14 mouse cellular contexts compared by ENCODE assay signal in genomic region chr2:127000406-127001324, GRCm38 (mm10). TPM values are rescaled to one million over a fixed set of nuclear protein-coding genes. Genes with fewer than 3 reads are reported as not detected.
DNase-seq lines count a peak whose midpoint lies in the region; ATAC-seq and TF ChIP-seq lines count a peak whose summit lies in the region.
"Had no signal": no experiment of that assay in that cellular context is flagged by ENCODE, and none has a peak within 500 bp of the region (broad histone marks: within the 10 kb centered on the region; RNA-seq: fewer than 3 reads in every experiment).

No protein-coding gene starts in this region.

- H3K4me3 ChIP-seq in liver, embryonic 12.5 days, result no peak overlapping the region
- no peak overlapping the region for H3K4me3 ChIP-seq in liver, postnatal 0 days (ENCODE audit: low read depth, low read length)
- H3K4me3 ChIP-seq in stomach, embryonic 16.5 days (replicated peaks; ENCODE audit: low read length), result no peak overlapping the region
- no peak overlapping the region for H3K4me3 ChIP-seq in forebrain, embryonic 14.5 days (ENCODE audit: low read depth, low read length)

- H3K36me3 ChIP-seq in liver, embryonic 12.5 days, result no peaks in the 10 kb centered on the region
- H3K36me3 ChIP-seq in liver, postnatal 0 days (replicated peaks; ENCODE audit: insufficient read depth, low read length), result no peaks in the 10 kb centered on the region
- no peaks in the 10 kb centered on the region for H3K36me3 ChIP-seq in stomach, embryonic 16.5 days (ENCODE audit: control insufficient read depth, insufficient read depth, low read length)
- H3K36me3 ChIP-seq in forebrain, embryonic 14.5 days (ENCODE audit: control insufficient read depth, insufficient read depth, low read length), result no peaks in the 10 kb centered on the region

- no peak overlapping the region for H3K4me2 ChIP-seq in liver, embryonic 12.5 days
- H3K4me2 ChIP-seq in liver, postnatal 0 days (ENCODE audit: low read depth, low read length), result no peak overlapping the region
- no peak overlapping the region for H3K4me2 ChIP-seq in stomach, embryonic 16.5 days (ENCODE audit: low read depth, low read length)
- H3K4me2 ChIP-seq in forebrain, embryonic 14.5 days (ENCODE audit: low read length), result no peak overlapping the region

- H3K9me3 ChIP-seq in liver, embryonic 12.5 days (replicated peaks), result no peaks in the 10 kb centered on the region
- no peaks in the 10 kb centered on the region for H3K9me3 ChIP-seq in liver, postnatal 0 days (ENCODE audit: low read length)
- H3K9me3 ChIP-seq in stomach, embryonic 16.5 days (replicated peaks; ENCODE audit: control insufficient read depth, low read length), result no peaks in the 10 kb centered on the region
- H3K9me3 ChIP-seq in forebrain, embryonic 14.5 days (replicated peaks; ENCODE audit: control insufficient read depth, low read length), result no peaks in the 10 kb centered on the region

- no peaks in the 10 kb centered on the region for H3K4me1 ChIP-seq in liver, embryonic 12.5 days
- H3K4me1 ChIP-seq in liver, postnatal 0 days (ENCODE audit: insufficient read depth), result no peaks in the 10 kb centered on the region
- H3K4me1 ChIP-seq in stomach, embryonic 16.5 days (ENCODE audit: control insufficient read depth, insufficient read depth, low read length), result no peaks in the 10 kb centered on the region
- H3K4me1 ChIP-seq in forebrain, embryonic 14.5 days (ENCODE audit: control insufficient read depth, insufficient read depth, low read length), result no peaks in the 10 kb centered on the region

- intact Hi-C loops in heart, postnatal 36 days (cut with DNase I), result no loop called here

- TF ChIP-seq CTCF in liver, postnatal 0 days (IDR thresholded peaks at IDR 0.05; ENCODE audit: low read depth), result no peak

- DNase-seq in heart, adult 11 months, result peak; percentile 83
- DNase-seq in heart, postnatal 36 days, result no peak
- DNase-seq in liver, postnatal 0 days, result no peak
- peak; percentile 64 to 72 for DNase-seq in adrenal gland, postnatal 36 days
- no peak for DNase-seq in forebrain, embryonic 14.5 days (ENCODE audit: low spot score)
- DNase-seq in layer of hippocampus, postnatal 25 days (ENCODE audit: extremely low spot score in 1 of 2, low spot score in 1 of 2), result no peak
- DNase-seq: cerebellum, postnatal 25 days; kidney, adult 8-10 months; lung, adult 2 months; right cerebral cortex, adult 18-20 months; spleen, adult 18-20 months had no signal

- no peak for TF ChIP-seq EP300 in liver, postnatal 0 days (IDR thresholded peaks at IDR 0.05; ENCODE audit: low read depth)

- H3K27me3 ChIP-seq in liver, embryonic 12.5 days (replicated peaks), result no peaks in the 10 kb centered on the region
- no peaks in the 10 kb centered on the region for H3K27me3 ChIP-seq in liver, postnatal 0 days (ENCODE audit: insufficient read depth, low read length)
- no peaks in the 10 kb centered on the region for H3K27me3 ChIP-seq in stomach, embryonic 16.5 days (ENCODE audit: control insufficient read depth, insufficient read depth, low read length)
- H3K27me3 ChIP-seq in forebrain, embryonic 14.5 days (replicated peaks; ENCODE audit: control insufficient read depth, insufficient read depth, low read length), result no peaks in the 10 kb centered on the region

- peak; percentile 37; the same call in 1 of the 2 replicates for ATAC-seq in liver, embryonic 12.5 days
- no peak for ATAC-seq in liver, postnatal 0 days
- 0 out of 2 replicates have a peak, but pooled peaks have one; percentile 37 for ATAC-seq in stomach, embryonic 16.5 days (ENCODE audit: insufficient read depth, low FRiP score)
- no peak for ATAC-seq in forebrain, embryonic 14.5 days
- ATAC-seq: forebrain, embryonic 16.5 days had no signal

- WGBS in liver, embryonic 12.5 days (ENCODE audit: insufficient replicate concordance), result 58% methylated on average over 8 of the region's 8 CpGs
- 80% methylated on average over 7 of the region's 8 CpGs for WGBS in liver, postnatal 0 days (ENCODE audit: insufficient replicate concordance)
- 67% methylated on average over 8 of the region's 8 CpGs for WGBS in stomach, embryonic 16.5 days
- WGBS in forebrain, embryonic 14.5 days, result 71% methylated on average over 8 of the region's 8 CpGs

- no peak overlapping the region for H3K9ac ChIP-seq in liver, embryonic 12.5 days
- no peak overlapping the region for H3K9ac ChIP-seq in liver, postnatal 0 days (replicated peaks)
- H3K9ac ChIP-seq in stomach, embryonic 16.5 days (ENCODE audit: low read length), result no peak overlapping the region
- H3K9ac ChIP-seq in forebrain, embryonic 14.5 days (ENCODE audit: low read length), result no peak overlapping the region

- H3K27ac ChIP-seq in liver, embryonic 12.5 days, result no peak overlapping the region
- no peak overlapping the region for H3K27ac ChIP-seq in liver, postnatal 0 days (ENCODE audit: low read depth)
- no peak overlapping the region for H3K27ac ChIP-seq in stomach, embryonic 16.5 days (ENCODE audit: low read length)
- H3K27ac ChIP-seq in forebrain, embryonic 14.5 days (ENCODE audit: low read depth, low read length), result no peak overlapping the region

RNA-seq across cellular contexts. Expression of gene Ap4e1, which starts 7.9 kb away (rescaled TPM):
- 1 to 10 TPM; 6.2 to 6.4 TPM for total RNA-seq in heart, postnatal 36 days (2021)
- polyA plus RNA-seq in liver, embryonic 12.5 days (2016; fragmentation: Nextera tagmentation; extraction: Ambion mirVana), result 9.0 and 9.6 TPM in 2 replicates
- polyA plus RNA-seq in liver, postnatal 0 days (2015; fragmentation: Nextera tagmentation; extraction: Ambion mirVana), result 1.5 and 1.9 TPM in 2 replicates
- total RNA-seq in adrenal gland, postnatal 36 days (2021), result 10 to 100 TPM; 11.1 to 11.6 TPM
- polyA plus RNA-seq in stomach, embryonic 16.5 days (2015; fragmentation: Nextera tagmentation; extraction: Ambion mirVana), result 9.9 and 12.7 TPM in 2 replicates
- polyA plus RNA-seq in forebrain, embryonic 14.5 days (2014; fragmentation: Nextera tagmentation; extraction: Ambion mirVana), result 5.5 and 9.1 TPM in 2 replicates
- 10 to 100 TPM in 1 of 2 experiments, 1 to 10 TPM in 1; 9.9 to 15.0 TPM for total RNA-seq in layer of hippocampus, postnatal 25 days (2021)

Comparison
In these comparisons a context has a peak if more than half of its experiments do, and no peak if none do; other contexts are left out.
1. DNase-seq: peak in heart, adult 11 months (single experiment) and adrenal gland, postnatal 36 days (2 of 2); none in heart, postnatal 36 days (0 of 2), liver, postnatal 0 days (single experiment), forebrain, embryonic 14.5 days (single experiment) and layer of hippocampus, postnatal 25 days (0 of 2).
2. ATAC-seq: peak in liver, embryonic 12.5 days (single experiment) and stomach, embryonic 16.5 days (single experiment); none in liver, postnatal 0 days (single experiment) and forebrain, embryonic 14.5 days (single experiment).